Mouse (Mus musculus) gastrocnemius, postnatal 14 days (tissue): ENCODE data around the gene Gstt4. TPM values are rescaled to one million over a fixed set of nuclear protein-coding genes. Genes with fewer than 3 reads are reported as not detected.
"Not testable (repeated sequence)": the region's sequence is repeated elsewhere in the genome, so short reads cannot be mapped to it uniquely, and the experiment has no call there.

ENCODE experiments used
- DNase-seq: peaks from one replicate; pipeline ENCODE4 v3.0.0; 2021; ENCODE audit warnings: mixed read lengths
- intact Hi-C: fragments of 180-260 bp; cut with DNase I; formaldehyde crosslinking; loops from one replicate; pipeline ENCODE4 v1.15.1; 2025; ENCODE audit warnings: low total_unique reads
- long read RNA-seq, 2 experiments: library from polyadenylated mRNA; stranded (forward); transcript quantifications; one replicate each; pipeline ENCODE4 v2.0.0; 2021
- total RNA-seq, 2 experiments: library from RNA; stranded (reverse); gene quantifications; 2 replicates each; pipeline ENCODE4 v1.2.3; 2021

Gene Gstt4
- total RNA-seq = not detected
- long read RNA-seq, experiment 1 = 0 reads
- long read RNA-seq, experiment 2 = 0 reads

DNA sequence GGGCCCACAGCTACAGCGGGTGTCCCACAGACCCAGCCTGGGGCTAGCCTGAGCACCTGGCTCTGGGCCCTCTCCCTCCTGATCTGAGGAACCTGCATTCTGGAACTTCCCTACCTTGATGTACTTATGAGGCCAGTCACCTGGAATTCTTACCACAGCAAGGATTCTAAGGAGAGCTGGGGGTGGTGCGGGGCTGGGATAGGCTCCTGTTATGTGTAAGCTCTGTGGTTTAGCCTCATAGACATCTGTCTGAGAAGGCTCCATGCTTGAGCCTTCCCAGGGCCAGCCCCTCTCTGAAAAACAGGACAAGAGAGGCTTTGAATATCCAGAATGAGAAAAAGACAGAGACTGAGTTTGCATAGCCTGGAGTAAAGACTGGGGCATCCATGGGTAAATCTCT is at the start of gene Gstt4:
TSS of gene Gstt4 (minus strand) at position 101 of the 400 bp plus-strand sequence.
- intact Hi-C loops = no loop called here
- DNase-seq = no peak

GRCm38 (mm10) chr10:75861587-75861986 is 39.2 kb upstream of the Gstt4 start:
- intact Hi-C loops = no loop called here
- DNase-seq = no peak

DNA sequence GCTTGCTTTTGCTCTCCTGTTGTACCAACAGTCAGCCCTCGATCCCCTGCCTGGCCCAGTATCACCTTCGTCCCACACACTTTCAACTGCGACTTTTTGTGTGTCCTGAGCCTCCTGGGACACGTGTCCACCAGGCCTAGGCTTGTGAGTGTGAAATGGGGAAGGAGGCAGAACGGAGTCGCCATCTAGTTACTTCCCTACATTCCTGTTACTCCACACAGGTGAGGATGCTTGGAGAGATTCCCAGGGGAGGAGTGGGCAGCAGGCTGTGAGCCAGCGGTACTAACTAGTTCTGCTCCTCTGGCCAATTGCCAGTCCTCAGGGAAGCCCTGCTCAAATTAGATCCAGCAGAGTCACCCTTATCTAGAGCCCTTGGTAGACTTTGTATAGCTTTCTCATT is 38.4 kb upstream of the Gstt4 start:
- DNase-seq = no peak
- intact Hi-C loops = no loop called here

DNA sequence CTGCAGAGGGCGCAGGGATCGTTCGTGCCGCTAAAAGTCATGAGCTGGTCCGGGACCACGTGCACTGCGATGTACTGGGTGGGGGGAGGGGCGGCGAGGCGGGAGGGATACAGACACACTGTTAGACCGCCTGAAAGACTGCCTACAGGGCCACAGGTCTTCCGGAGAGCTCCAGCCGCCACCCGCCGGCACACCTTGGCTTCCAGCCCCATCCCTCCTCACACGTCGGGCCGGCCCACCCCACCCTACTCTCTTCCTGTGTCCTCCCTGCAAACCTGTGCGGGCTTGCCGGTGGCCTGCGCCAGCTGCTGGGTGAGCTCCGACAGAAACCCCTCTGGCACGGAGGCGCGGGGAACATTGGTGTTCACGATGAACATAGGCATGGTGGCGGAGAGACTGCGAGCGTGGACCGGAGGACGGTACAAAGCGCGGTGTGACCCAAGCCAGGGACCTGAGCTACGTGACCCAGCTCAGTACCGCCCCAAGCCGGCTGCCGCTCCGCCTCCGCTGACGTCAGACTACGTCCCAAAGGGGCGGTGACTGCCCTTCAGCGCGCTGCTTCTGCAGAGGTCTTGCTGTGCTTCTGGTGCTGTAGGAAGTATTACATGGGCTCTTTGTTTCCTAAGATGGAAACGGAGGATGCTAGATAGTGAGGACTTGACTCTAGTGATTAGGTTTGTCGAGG is 37.6 kb upstream of the Gstt4 start, which contains the start of gene Mif:
TSS of gene Mif (minus strand) at position 455 of the 685 bp plus-strand sequence.
- intact Hi-C loops = not testable (repeated sequence)
- peak; percentile 87 for DNase-seq

DNA sequence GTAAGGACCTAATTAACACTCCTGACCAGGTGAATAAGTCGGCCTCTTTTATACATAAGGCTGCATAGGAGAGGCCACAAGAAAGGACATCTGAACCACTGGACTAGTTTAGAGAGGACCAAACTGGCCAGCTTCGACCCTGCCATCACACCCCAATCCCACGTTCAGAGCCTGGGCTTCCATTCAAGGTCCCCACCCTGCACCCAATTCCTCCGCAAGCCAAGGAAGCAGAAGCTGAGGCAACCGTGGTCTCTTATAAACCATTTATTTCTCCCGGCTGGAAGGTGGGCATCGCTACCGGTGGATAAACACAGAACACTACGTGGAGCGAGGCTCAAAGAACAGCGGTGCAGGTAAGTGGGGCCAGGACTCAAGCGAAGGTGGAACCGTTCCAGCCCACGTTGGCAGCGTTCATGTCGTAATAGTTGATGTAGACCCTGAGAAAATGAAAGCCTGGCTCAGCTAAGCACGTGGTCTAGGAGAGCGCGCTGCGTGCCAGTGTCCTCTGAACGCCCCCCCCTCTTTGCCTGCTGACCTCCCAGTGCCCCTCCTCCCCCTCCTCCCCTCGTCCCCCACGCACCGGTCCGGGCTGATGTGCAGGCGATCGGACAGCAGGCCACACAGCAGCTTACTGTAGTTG is 36.9 kb upstream of the Gstt4 start:
- DNase-seq = no peak

DNA sequence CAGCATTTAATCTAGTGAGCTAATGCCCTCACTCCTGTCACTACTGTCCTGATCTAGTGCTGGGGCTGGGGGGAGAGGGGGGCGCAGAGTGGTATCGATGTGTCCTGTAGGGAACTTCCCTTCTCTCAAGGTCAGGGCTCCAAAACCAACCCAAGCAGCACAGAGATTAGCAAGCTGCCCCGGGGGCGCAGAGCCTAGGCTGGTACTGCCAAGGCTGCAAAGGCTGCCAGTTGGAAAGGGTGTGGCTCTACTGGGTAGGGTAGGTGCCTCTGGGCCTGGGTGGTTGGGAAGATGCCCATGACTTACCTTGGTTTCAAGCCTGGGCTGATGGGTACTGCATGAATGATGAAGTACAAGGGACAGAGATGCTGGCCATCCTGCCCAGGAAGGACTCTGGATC is 35.3 kb upstream of the Gstt4 start:
- intact Hi-C loops = no loop called here
- DNase-seq = no peak

More for the DNA sequence above, 36.9 kb upstream of the Gstt4 start:
- intact Hi-C loops = no loop called here

DNA sequence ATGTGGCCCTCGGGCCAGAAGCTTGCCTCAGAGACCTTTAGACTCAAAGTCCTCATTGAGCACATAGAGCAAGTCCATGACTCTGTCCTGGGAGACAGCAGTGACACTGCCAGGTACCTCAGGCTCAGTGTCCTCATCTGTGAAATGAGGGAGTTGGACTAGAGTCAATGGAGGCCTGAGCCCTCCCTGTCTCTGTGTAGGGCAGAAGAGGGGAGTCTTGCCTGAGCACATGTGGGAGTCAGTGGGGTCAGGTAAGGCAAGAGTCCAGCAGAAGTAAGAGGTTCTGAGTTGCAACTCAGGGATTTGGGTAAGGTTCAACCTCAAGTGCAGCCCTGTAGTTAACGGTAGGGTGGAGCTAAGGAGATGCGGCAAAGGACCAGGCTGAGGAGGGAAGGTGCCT is 34.6 kb upstream of the Gstt4 start:
- DNase-seq = no peak
- intact Hi-C loops = no loop called here

DNA sequence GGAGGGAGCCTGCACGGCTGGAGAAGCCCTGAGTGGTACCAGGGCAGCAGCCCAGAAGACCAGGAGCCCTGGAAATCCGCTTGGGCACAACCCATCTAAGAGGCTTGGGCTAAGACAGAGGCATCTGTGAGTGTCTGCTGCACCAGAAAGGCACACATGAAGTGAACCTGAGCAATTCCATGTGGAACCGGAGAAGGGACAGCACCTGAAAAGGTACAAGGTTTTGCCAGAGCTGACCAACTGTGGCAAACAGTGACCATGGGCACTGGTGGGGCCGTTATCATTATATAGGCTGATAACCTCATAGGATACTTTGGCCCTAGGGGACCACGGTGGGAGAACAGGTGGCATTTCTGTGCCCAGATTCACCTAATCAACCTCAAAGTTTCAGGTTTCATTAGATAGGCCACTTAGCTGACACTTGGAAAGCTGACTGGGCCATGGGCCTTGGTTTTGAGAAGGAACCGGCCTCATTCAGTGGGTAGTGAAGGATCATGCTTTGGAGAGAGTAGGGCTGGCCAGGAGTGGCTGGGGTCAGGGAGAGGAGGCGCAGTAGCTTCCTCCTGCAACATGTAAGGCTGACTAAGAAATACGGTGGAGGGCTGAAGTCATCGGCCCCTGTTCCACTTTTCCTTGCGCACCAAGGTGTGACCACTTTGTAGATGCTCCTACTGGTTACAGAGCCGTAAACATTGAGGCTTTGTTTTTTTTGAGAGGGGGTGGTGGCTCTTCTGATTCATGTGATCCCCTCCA is 34.0 kb upstream of the Gstt4 start:
- intact Hi-C loops = no loop called here
- no peak for DNase-seq

- intact Hi-C loops = no loop called here
- no peak for DNase-seq
Observed at GRCm38 (mm10) chr10:75855416-75855981, 33.2 kb upstream of the Gstt4 start.

- no peak for DNase-seq
- intact Hi-C loops = loop anchor here (5.0 kb wide), 1 partner anchor 112 kb away; no protein-coding TSS in a partner anchor
Observed at GRCm38 (mm10) chr10:75854791-75855190, 32.4 kb upstream of the Gstt4 start.

- DNase-seq = no peak
- intact Hi-C loops = loop anchor here (5.0 kb wide), 1 partner anchor 112 kb away; no protein-coding TSS in a partner anchor
Observed at GRCm38 (mm10) chr10:75854096-75854495, 31.8 kb upstream of the Gstt4 start.

DNA sequence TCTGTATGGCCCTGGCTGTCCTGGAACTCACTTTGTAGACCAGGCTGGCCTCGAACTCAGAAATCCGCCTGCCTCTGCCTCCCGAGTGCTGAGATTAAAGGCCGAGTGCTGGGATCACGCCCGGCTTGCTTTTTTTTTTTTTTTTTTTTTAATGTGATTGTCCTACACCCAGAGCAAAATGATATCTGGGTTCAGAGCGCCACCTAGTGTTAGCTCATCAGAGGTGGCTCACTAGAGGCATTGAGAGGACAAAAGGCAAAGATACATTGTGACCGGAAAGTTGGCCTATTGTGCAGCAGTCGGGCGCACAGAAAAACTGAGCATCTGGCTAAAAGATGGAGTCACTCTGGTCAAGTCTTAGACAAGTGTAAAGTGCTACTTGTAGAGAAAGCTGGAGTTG is 31.1 kb upstream of the Gstt4 start:
- intact Hi-C loops = loop anchor here (5.0 kb wide), 1 partner anchor 111 kb away; no protein-coding TSS in a partner anchor

DNA sequence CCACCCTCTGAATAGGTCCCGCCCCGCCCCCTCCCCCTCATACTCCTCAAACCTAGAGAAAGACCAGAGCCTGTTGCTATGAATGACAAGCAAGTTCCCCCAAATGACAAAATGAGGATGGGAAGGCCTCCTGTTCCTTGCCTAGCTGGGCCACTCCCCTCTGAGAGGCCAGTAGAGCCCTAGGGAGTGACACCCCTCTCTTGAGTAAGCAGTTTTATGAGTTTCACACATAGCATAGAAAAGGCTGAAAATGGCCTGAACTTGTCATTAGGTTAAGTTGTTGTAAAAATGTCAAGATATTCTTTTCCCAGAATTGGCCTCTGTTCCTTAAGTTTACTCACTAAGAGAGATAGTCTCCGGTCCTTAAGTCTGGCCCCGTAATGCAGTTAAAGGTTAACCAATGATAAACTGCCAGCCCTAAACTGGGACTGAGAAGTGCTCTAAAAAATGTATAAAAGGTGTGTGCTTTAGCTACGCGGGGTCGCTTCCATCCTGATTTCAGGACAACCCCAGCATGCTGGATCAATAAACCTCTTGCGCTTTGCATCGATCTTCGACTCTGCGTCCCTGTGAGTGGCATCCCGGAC is 30.3 kb upstream of the Gstt4 start:
- DNase-seq = no peak

More for the DNA sequence above, 31.1 kb upstream of the Gstt4 start:
- peak; percentile 78 for DNase-seq

GRCm38 (mm10) chr10:75851681-75852080 is 29.3 kb upstream of the Gstt4 start:
- intact Hi-C loops = loop anchor here (5.0 kb wide), 1 partner anchor 109 kb away; no protein-coding TSS in a partner anchor
- DNase-seq = no peak

More for the DNA sequence above, 30.3 kb upstream of the Gstt4 start:
- intact Hi-C loops = loop anchor here (5.0 kb wide), 1 partner anchor 110 kb away; no protein-coding TSS in a partner anchor

- intact Hi-C loops = loop anchor here (5.0 kb wide), 1 partner anchor 109 kb away; no protein-coding TSS in a partner anchor
- DNase-seq = no peak
Observed at GRCm38 (mm10) chr10:75851076-75851475, 28.7 kb upstream of the Gstt4 start.

GRCm38 (mm10) chr10:75848382-75848781 is 26.0 kb upstream of the Gstt4 start:
- intact Hi-C loops = loop anchor here (5.0 kb wide), 1 partner anchor 96 kb away; no protein-coding TSS in a partner anchor

GRCm38 (mm10) chr10:75845306-75845930 is 23.1 kb upstream of the Gstt4 start:
- intact Hi-C loops = loop anchor here (5.0 kb wide), 1 partner anchor 93 kb away; no protein-coding TSS in a partner anchor
- no peak for DNase-seq

More at GRCm38 (mm10) chr10:75848382-75848781, 26.0 kb upstream of the Gstt4 start:
- no peak for DNase-seq

DNA sequence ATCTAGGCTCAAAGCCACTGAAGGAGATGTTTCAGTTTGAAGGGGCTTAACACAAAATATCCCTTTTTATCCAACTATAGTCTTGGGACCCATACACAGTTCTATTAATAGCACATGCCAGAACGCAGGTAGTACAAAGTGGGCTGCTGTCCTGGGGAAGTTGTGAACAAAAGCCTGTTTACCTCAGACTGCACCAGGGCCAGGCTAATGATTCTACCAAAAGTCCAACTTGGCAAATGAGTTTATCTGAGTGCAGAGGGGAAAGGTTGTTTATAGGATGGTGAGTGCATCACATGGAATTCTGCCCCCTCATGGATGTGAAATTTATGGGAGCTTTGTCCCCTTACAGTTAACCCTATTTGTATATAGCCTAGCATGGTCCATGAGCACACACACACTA is 22.5 kb upstream of the Gstt4 start:
- no peak for DNase-seq
- intact Hi-C loops = loop anchor here (5.0 kb wide), 1 partner anchor 92 kb away; no protein-coding TSS in a partner anchor
